Mouse (Mus musculus) forelimb bud, embryonic 11.5 days (tissue): ENCODE measurements around the gene Brf1.
A peak's percentile ranks its signal among the peaks of the same experiment; 100 is the strongest.

Source experiments
- DNase-seq: peaks from one replicate; pipeline ENCODE4 v3.0.0-alpha.2; 2012; ENCODE audit warnings: low read depth, low spot score

The Brf1 gene

DNA sequence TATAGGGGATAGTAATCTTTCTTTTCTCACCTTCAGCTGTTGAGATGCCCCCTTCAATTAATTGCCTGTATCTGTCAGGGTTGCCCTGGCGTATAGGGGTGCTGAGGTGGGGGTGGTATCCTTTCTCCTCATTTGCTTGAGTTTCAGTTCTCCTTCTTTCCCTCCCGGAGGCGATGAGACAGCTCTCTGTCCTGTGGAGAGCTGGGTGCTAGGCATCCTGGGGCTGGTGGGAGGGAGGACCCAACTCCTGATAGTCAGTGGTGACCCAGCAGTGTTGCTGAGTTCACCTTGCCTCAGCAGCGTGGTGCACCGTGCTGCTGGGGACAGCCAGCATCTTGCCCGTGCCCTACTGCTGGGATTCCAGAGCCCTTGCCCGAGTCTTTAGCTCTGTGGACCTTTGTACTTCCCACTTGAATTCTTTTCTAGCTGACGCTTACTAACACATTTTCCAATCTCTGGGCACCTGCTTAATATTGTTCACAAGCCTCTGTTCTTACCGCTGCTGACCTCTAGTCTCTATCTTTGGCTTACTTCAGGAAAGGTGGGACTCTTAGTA, 17.0 kb upstream of the Brf1 start:
- no peak for DNase-seq

GRCm38 (mm10) chr12:113016976-113017375, 16.5 kb upstream of the Brf1 start:
- DNase-seq, result no peak

GRCm38 (mm10) chr12:113015956-113016355, 15.5 kb upstream of the Brf1 start:
- no peak for DNase-seq

DNA sequence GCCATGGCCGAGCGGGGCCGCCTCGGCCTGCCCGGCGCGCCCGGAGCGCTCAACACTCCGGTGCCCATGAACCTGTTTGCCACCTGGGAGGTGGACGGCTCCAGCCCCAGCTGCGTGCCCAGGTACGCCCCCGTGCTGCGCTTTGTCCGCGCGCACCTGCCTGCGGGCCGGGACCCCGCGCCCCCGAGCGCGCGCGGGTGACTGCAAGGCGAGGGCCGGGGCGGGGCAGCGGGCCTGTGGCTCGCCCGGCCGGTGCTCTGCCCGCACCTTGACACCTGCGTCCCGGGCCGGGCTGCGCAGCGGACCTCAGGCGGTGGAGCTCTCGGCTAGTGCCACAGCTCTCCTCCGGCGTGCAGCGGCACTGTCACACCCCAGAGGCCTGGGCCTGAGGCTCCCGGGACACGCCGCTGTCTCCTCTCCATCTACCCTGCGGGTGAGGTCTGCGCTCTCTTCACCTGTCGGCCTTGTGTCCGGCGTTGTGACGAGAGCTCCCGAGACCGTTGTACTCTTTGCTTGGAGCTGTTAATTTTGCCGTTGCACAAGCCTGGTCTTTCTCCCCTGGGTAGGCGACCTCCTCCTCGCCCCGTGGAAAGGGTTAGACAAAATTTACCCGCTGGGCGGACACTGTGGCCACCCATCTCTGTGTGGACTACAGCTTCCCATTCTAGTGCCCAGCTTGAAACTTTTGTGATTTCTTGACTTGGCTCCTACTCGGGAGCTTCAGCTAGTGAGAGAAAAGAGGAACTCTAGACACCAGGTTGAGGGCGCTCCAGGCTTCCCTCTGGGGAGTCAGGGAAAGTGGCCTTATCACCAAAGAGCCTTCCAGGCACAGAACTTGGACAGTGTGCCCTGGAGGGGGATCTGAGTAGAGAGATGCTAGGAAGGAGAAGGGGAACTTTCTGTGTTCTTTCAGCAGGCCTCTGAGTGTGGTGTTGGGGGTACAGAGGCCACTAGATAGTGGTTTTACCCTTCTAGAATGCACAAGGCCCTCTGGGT, 14.4 kb upstream of the Brf1 start:
- peak; percentile 35 for DNase-seq

GRCm38 (mm10) chr12:113013604-113014558, 13.4 kb upstream of the Brf1 start, which contains the start of gene Pacs2:
Pacs2 (plus strand) TSS chr12:113014508.
- peak; percentile 89 for DNase-seq

- DNase-seq, result peak; percentile 51
Measured at GRCm38 (mm10) chr12:113013021-113013491, 12.6 kb upstream of the Brf1 start.

GRCm38 (mm10) chr12:113012443-113012842, 11.9 kb upstream of the Brf1 start:
- DNase-seq, result no peak

GRCm38 (mm10) chr12:113011702-113012360, 11.3 kb upstream of the Brf1 start:
- no peak for DNase-seq

DNA sequence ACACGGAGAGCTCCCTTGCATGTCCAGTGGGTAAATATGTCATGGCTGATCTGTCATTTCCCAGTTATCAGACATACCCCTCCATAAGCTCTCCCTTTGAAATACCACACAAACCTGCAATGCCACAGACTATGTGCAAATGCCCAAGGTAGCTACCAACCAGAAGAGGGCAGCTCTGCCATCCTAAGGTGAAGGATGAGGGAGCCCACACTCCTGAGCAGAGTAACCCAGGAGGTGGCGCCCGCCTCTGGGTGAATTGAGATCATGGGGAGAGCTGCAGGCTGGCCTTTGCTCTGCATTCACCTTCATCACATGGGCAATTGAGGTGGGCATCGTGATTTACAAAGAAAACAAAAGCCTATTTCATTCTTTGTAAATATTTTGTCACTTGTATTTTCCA, 4.5 kb upstream of the Brf1 start:
- no peak for DNase-seq

GRCm38 (mm10) chr12:113004011-113004410, 3.5 kb upstream of the Brf1 start:
- no peak for DNase-seq

DNA sequence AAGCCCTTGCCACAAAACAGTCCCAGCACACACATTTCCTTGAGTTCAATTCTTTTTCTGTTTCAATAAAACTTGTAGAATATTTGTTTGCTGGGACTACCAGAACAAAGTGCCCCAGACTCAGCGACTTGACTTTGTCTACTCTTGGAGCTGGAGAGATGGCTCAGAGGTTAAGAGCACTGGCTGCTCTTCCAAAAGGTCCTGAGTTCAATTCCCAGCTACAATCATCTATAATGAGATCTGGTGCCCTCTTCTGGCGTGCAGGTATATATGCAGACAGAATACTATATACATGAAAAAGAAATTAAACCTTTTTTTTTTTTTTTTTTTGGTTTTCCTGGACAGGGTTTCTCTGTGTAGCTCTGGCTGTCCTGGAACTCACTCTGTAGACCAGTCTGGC, 2.2 kb upstream of the Brf1 start:
- DNase-seq, result no peak

- DNase-seq, result no peak
Measured at GRCm38 (mm10) chr12:113001133-113001474, 600 bp upstream of the Brf1 start.

DNA sequence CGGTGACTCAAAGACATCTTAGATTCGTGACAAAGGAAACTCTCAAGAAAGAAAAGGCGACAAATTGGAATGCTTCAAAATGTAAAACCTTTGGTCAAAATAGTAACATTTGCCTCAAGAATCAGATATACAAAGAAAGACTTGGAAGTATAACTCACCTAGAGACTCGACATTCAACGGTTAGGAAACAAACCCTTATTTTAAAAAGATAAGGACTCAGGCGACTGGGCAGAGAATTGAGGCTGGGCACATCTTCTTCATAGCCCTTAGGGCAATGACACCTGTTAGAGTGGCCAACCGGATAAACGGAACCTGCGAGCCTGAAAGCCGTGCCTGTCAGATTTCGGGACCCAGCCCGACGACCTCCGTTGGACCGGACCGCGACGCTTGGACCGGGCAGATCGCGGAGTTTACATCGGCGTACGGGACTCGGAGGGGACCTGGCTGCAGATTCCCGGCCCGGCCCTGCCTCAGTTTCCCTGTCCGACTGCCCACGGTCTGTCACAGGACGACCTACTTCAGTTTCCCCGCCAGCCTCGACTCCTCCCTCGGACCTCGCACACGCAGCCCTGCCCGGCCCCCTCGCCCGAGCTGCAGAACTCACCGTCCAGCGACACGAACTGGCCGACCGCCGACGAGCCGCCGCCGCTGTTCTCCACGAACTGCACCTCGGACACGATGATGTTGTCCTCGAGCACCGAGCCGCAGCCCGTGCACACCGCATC, 773 bp downstream of the Brf1 start:
- DNase-seq, result no peak

- no peak for DNase-seq
Measured at GRCm38 (mm10) chr12:112994153-112994552, 6.4 kb downstream of the Brf1 start.

DNA sequence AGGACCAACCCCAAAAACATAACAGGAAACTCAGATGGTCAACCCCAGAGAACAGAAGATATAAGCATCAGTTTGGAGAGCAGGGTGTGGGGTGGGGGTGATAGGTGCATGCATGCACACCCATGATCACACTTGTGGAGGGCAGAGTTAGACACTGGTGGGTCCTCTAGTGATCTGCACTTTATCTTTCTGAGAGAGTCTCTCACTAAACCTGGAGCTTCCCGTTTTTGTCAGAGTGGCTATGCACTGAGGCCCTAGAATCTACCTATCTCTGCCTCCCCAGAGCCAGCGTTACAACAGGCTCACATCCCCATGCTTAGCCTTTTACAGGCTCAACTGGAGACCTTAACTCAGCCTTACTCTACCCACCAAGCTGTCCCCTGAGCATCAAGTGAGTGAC, 9.1 kb downstream of the Brf1 start:
- DNase-seq, result no peak

- DNase-seq, result no peak
Measured at GRCm38 (mm10) chr12:112990706-112991405, 9.6 kb downstream of the Brf1 start.

GRCm38 (mm10) chr12:112987877-112988276, 12.6 kb downstream of the Brf1 start:
- no peak for DNase-seq

GRCm38 (mm10) chr12:112985346-112985745, 15.2 kb downstream of the Brf1 start:
- DNase-seq, result no peak

DNA sequence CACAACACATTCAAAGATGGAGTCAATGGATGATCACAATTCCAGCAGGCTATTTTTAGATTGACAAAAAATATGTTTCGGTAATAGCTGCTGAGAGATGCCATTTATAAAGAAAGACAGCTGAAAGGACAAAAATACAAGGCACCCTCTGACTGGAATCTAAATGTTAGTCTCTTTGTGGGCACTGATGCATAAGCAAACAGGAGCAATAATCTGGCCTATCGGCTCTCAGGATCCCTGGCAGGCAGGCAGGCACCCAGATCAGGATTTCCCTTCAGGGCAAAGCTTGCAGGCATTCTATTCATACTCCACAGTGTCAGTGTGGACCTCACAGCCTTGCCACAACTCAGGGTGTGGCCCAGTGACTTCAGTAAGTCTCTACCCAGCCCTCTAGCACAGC, 18.5 kb downstream of the Brf1 start:
- no peak for DNase-seq

- DNase-seq, result no peak
Measured at GRCm38 (mm10) chr12:112977156-112977555, 23.3 kb downstream of the Brf1 start.
